Mouse (Mus musculus) lung, postnatal 4 days (tissue): ENCODE results near the gene Sipa1l2.
"Not testable (repeated sequence)": the region's sequence is repeated elsewhere in the genome, so short reads cannot be mapped to it uniquely, and the experiment has no call there.

Experiments
- DNase-seq, 2 experiments: peaks; one replicate each; pipeline ENCODE4 v3.0.0; 2021

Gene Sipa1l2

GRCm38 (mm10) chr8:125533709-125534108, 35.9 kb downstream of the Sipa1l2 start:
- peak in 1 of 2 experiments; percentile 25 for DNase-seq

- DNase-seq: no peak
Observed at GRCm38 (mm10) chr8:125532953-125533352, 36.7 kb downstream of the Sipa1l2 start.

- peak in 1 of 2 experiments; percentile 56 for DNase-seq
Observed at GRCm38 (mm10) chr8:125532177-125532576, 37.4 kb downstream of the Sipa1l2 start.

- no peak for DNase-seq
Observed at GRCm38 (mm10) chr8:125531640-125532039, 38.0 kb downstream of the Sipa1l2 start.

- no peak for DNase-seq
Observed at GRCm38 (mm10) chr8:125531088-125531438, 38.5 kb downstream of the Sipa1l2 start.

- no peak for DNase-seq
Observed at GRCm38 (mm10) chr8:125530187-125531087, 39.2 kb downstream of the Sipa1l2 start.

- DNase-seq: no peak
Observed at GRCm38 (mm10) chr8:125529019-125529418, 40.6 kb downstream of the Sipa1l2 start.

GRCm38 (mm10) chr8:125527941-125528340, 41.7 kb downstream of the Sipa1l2 start:
- DNase-seq: peak in 1 of 2 experiments; percentile 49

- DNase-seq: no peak
Observed at GRCm38 (mm10) chr8:125526999-125527398, 42.6 kb downstream of the Sipa1l2 start.

GRCm38 (mm10) chr8:125526582-125526981, 43.0 kb downstream of the Sipa1l2 start:
- no peak for DNase-seq

GRCm38 (mm10) chr8:125524479-125524878, 45.1 kb downstream of the Sipa1l2 start:
- DNase-seq: peak in 1 of 2 experiments; percentile 65

- peak in 1 of 2 experiments; percentile 48 for DNase-seq
Observed at GRCm38 (mm10) chr8:125523213-125523612, 46.4 kb downstream of the Sipa1l2 start.

- DNase-seq: no peak
Observed at GRCm38 (mm10) chr8:125522151-125522550, 47.5 kb downstream of the Sipa1l2 start.

- no peak for DNase-seq
Observed at GRCm38 (mm10) chr8:125521087-125521486, 48.5 kb downstream of the Sipa1l2 start.

- DNase-seq: not testable (repeated sequence)
Observed at GRCm38 (mm10) chr8:125520308-125520707, 49.3 kb downstream of the Sipa1l2 start.

GRCm38 (mm10) chr8:125518951-125519350, 50.7 kb downstream of the Sipa1l2 start:
- DNase-seq: no peak

- DNase-seq: peak; percentile 69 to 80
Observed at GRCm38 (mm10) chr8:125518301-125518700, 51.3 kb downstream of the Sipa1l2 start.

GRCm38 (mm10) chr8:125517397-125517796, 52.2 kb downstream of the Sipa1l2 start:
- DNase-seq: peak in 1 of 2 experiments; percentile 63

GRCm38 (mm10) chr8:125516115-125516905, 53.3 kb downstream of the Sipa1l2 start:
- no peak for DNase-seq

GRCm38 (mm10) chr8:125515665-125516064, 53.9 kb downstream of the Sipa1l2 start:
- DNase-seq: no peak

- DNase-seq: peak in 1 of 2 experiments; percentile 61
Observed at GRCm38 (mm10) chr8:125513935-125514334, 55.7 kb downstream of the Sipa1l2 start.

GRCm38 (mm10) chr8:125513242-125513866, 56.3 kb downstream of the Sipa1l2 start:
- no peak for DNase-seq

- no peak for DNase-seq
Observed at GRCm38 (mm10) chr8:125512561-125512960, 57.0 kb downstream of the Sipa1l2 start.
